Mouse (Mus musculus) layer of hippocampus, postnatal 25 days (tissue): Measurements from ENCODE around the gene Lca5l. TPM values are rescaled to one million over a fixed set of nuclear protein-coding genes. Genes with fewer than 3 reads are reported as not detected.
"Not testable (repeated sequence)": the region's sequence is repeated elsewhere in the genome, so short reads cannot be mapped to it uniquely, and the experiment has no call there.

ENCODE experiments used
- DNase-seq, 2 experiments: peaks; one replicate each; pipeline ENCODE4 v3.0.0; 2022; ENCODE audit warnings: mixed read lengths in 2 of 2, low spot score in 1 of 2; ENCODE audit errors: extremely low spot score in 1 of 2
- total RNA-seq, 2 experiments: library from RNA; stranded (reverse); gene quantifications; 2 replicates each; pipeline ENCODE4 v1.2.3; 2021

Lca5l gene
- total RNA-seq, 2 experiments from 2014 or later = 1.5 to 2.3 TPM

DNA sequence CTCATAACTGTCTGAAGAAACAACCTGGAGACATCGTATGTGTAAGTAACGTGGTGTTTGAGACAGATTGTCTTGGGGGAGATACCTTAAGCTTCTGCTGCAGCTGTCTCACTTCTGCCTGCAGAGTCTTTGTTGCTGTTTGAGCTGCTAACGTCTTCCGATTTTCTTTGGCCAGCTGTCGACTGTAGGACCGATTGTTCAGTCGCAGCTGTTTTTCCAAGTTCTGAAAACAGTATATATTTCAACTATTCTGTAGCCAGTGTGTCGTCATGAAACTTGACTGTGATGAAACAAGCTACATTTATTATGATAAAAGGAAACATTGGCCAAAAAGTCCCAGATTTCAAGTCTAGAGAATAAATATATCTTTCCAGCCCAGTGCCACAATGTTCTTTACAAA lies 18.4 kb downstream of the Lca5l start:
- no peak for DNase-seq

DNA sequence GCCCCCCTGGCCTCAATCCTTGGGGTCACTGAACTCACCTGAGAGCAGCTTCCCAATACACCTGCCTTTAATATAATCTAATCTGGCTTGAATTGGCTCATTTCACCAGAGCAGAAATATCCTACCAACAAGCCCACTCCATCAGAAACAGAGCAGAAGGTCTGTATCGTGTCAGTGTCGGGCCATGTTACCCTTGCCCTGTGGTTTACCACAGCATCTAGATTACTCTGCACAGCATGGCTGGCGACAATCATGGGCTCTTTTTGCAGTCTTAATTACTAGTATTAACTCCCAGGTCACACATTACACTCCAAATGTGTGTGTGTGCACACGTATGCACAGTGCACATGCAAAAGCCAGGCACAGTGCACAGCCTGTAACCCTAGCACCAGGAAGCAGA lies 23.2 kb downstream of the Lca5l start:
- no peak for DNase-seq

DNA sequence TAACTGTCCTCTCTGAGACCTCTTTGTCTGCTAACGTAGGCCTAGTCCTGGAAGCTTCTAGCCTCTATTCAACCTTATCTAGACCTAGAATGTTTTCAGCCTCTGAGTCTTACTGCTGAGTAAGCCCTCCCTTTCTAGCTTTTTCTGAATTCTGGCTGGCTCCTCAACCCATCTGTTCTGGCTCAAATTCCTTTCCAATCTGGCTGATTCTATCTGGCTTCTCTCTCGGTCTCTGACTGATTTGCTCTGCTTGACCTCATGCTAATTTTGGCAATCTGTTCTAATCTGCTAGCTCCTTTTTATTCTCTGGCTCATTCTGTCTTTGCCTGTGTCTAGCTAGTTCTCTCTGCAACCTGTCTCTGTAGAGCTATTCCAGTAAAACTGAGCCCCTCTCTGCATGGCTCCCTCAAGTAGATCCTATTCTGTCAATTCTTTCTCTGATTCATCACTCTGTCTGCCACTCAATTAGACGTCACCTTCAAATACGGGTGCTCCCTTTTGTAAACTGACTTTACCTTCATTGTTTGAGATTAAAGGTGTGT lies 26.3 kb downstream of the Lca5l start:
- DNase-seq = no peak

DNA sequence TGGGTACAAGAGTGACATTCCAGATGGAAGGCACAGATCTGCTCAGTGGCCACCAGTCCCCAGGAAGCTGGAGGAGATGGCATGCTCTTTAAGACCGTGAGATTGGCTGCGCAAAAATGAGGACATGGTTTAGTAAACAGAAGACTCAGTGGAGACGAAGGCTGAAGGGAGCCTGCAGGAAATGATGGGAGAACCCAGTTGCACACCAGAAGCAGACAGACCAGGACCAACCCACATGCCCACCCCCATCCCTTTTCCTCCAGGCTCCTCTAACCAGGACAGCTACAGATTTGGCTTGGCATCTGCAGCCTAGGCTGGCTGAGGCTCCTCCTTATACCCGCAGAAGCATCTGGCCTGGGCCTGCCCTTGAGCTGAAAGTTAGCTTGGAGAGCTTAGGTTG lies 30.7 kb downstream of the Lca5l start:
- no peak for DNase-seq

DNA sequence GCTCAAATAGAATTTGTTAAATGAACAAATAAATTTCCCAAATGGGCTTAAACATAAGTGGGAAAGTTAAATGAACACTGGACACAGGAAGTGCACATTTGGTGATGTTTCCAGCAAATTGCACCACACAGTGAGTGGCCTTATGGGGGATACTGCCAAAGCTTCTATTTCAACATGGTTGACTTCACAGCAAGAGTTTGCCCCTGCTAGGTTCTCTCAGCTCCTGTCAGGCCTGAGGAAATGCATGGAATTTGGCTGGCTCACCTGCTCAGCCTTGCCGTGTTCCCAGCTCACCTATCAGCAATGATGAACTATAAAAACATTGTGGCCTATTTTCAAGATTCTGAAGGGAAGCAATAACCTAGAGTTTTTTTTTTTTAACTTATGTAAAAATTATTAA lies 31.1 kb downstream of the Lca5l start:
- DNase-seq = no peak

DNA sequence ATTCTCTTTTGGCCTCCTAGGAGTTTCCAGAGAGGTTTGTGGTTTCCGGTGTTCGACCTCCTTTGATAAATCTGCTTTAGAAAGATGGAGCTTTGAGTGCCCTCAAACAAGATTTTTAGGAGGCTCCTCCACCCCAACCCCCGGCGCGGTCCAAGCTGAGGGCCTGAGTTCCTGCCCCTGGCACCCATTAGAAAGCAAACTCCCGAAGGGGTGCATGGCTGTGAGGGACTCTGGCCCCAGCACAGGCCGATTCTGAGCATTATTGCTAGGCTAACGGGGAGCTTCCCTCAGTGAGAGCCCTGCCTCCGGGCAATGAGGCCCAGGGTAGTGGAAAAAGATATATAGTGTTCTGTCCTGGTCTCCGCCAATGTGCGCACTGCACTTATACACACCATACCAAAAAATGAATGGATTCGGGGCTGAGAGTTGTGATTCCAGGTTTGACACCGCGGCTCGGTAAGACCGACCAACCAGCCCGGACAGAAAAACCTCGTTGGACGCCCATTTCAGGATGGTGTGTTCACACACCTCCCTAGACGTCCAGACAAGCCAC lies 32.2 kb downstream of the Lca5l start:
- DNase-seq = no peak

DNA sequence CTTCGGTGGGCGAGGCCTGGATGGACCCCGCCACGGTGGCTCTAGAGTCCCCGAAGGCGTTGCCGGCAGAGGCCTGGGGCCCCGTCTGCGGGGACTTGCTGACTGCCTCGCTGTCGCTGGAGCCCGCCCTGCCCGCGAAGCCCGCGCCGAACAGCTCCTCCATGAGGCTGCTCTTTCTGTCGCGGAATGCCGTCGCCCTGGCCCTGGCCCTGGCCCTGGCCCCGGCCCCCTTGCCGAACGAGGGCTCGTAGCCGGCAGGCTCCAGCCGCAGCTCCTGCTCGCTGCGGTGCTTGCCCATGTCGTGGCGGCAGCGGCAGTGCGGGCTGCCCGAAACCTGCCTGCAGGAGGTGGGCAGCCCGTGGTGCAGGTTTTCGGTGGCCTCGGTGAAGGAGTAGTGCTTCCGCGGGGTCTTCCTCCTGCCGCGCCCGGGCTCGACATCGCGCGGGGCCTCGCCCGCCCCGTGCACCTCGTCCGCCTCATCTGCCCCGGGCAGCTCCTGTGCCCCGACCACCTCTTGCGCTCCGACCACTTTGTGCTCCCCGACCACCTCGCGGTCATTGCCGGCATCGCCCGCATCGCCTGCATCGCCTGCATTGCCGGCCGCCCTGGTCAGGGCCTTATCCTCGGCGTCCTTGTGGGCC lies 32.9 kb downstream of the Lca5l start:
- DNase-seq = peak; percentile 37 to 57

DNA sequence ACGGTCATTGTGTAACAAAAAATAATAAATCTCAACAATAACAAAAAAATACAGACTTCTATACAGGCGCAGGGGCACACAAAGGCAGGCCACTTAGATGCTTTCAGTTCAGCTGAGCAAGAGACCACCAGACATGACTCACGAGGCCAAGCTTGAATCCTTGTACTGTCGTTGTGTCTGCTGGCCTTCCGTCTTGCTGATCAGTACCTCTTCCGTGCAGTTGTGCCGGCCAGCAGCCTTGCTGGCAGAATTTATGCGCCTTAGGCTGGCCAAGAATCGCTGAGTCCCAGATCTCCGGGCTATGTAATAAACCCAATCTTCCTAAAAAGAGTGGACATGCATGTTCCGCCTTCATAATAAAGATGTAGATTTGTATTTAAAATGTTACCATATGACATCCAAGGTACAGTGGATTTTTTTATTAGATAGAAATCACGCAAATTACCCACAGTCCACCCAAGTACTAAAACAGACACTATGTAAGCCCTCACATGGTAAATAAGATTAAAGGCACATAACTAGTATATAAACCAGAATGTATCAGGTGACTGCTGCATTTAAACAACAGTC lies 33.5 kb downstream of the Lca5l start:
- DNase-seq = no peak

DNA sequence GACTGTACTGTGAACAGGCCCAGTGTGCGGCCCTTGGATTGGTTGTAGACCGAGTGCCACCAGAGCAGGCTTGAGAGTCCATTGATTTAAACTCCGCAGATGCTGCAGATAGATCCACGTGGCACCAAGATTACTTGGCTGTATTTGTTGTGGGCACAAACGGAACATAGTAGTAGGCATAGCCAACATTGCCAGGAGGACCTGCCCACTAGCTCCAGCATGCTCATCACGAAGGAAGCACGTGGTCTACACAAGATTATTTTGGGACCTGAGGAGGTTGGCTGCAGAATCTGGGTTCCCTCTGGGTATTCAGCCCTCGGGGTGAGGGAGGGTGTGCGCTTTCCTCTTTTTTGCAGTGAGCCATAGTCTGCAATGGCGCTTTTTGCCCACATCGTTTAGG lies 34.9 kb downstream of the Lca5l start:
- no peak for DNase-seq

DNA sequence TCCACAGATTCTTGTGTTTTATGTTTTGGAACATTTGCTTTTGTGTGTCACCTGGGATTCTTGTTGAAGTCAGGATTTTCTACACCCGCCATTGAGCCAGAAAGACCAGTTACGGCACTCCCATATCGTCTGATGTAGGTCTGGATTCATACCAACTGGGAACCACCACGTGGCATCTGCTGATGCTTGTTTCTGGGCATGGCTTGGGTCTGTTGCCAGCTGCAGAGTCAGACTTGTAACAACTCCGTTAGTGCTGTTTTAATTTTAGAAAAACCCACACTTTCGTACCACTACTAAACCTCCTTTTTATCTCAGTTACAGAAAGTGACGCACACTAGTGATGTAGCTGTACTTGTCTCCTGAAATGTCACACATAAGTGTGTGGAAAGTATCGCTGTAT lies 36.1 kb downstream of the Lca5l start:
- peak in 1 of 2 experiments; percentile 40 for DNase-seq

DNA sequence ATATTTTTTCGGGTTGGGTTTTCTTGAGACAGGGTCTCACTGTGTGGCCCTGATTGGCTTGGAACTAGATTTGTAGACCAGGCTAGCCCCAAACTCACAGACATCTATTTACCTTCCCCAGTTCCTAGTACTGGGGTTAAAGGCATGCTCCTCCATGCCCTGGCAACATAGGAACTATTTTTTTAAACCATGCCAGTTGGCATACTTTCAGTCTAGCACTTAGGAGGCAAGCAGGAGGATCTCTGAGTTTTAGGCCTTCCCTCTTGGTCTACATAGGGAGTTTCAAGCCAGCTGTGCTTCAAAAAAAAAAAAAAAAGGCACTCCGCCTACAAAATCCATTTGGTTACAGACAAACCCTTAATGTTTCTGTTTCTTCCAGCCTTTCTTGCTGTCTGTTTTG lies 37.6 kb downstream of the Lca5l start:
- DNase-seq = no peak

DNA sequence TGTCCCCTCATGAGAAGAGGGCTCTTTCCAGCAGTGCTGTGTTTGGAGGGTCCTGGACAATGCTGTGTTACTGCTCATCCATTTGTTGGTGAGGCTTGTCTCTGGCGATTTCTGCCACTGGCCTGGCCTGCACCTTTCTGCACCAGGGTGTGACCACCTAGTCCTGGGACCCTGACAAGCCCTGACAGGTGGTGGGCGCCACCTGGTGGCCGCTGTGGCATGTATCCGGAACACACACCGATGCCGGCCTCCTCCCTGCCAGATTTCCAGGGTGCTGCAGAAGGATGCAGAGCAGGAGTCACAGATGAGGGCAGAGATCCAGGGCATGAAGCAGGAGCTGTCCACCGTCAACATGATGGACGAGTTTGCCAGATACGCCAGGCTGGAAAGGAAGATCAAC lies 40.5 kb downstream of the Lca5l start:
- DNase-seq = peak; percentile 42 to 78

DNA sequence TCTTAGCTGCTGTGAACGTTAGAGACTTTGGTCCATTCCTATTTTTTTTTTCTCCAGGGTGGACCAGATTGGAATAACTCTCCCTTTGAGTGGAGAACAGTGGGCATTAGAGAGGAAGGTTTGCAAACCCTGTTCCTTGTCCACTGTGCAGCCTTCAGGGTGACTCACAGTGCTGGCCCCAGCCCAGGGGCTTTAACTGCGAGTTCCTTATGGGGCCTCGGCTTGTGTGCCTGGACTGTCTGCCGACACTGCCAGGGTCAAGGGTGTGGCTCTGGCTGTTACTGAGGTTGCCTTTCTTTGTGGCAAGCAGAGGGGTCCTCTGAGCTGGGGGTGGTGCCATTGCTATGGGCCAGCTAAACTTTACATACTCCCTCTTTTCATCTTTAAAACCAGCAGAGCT lies 41.1 kb downstream of the Lca5l start:
- no peak for DNase-seq

DNA sequence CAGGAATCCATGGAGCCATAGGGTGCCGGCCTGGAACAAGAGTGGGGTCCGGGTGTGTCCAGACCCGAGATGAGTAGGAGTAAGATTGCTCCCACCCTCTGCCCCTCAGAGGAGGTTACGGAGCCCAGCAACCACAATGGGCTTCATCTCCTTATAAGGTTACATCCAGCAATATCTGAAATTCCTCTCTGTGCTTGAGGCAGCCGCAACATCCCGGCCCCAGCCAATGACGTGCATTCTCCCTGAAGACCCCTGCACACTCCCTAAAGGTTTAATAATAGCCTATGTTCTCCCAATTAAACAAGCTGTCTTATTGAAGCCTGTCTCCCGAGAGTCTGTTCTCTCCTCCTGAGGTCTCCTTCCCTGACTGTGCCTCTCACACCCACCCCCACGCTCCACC lies 42.8 kb downstream of the Lca5l start:
- DNase-seq = no peak

DNA sequence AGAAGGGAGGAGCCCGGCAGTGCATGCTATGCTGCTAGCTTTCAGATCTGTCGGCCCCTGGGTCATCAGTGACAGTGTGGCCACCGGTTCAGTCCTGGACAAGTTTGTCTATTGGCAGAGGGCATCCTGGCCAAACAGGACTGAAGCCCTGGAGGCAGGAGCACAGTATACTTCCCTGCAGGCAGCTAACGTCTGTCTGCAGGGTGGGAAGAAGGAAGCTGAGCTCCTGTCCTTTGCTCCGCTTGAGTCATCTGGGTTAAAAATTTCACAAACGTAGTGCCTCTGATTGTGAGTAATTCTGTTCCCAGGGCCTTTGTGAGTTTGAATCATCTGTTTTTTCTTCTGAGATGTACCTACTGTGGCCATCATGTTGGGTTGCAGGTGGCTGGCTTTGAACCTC lies 43.2 kb downstream of the Lca5l start:
- no peak for DNase-seq

DNA sequence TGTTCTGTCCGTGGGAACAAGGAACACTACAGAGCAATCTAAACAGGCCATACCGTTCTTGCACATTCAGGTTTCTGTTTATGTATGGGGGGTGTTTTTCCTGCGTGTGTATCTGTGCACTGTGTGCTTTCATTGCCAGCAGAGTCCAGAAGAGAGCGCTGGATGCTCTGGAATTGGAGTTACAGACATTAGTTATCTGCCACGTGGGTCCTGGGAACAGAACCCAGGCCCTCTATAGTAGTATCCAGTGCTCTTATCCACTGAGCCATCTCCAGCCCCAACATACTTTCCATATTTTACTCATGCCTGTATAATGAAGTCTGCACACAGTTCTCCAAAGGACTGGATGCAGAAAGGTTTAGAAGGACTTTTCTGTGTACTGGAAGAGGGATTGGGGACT lies 46.3 kb downstream of the Lca5l start:
- DNase-seq = no peak

DNA sequence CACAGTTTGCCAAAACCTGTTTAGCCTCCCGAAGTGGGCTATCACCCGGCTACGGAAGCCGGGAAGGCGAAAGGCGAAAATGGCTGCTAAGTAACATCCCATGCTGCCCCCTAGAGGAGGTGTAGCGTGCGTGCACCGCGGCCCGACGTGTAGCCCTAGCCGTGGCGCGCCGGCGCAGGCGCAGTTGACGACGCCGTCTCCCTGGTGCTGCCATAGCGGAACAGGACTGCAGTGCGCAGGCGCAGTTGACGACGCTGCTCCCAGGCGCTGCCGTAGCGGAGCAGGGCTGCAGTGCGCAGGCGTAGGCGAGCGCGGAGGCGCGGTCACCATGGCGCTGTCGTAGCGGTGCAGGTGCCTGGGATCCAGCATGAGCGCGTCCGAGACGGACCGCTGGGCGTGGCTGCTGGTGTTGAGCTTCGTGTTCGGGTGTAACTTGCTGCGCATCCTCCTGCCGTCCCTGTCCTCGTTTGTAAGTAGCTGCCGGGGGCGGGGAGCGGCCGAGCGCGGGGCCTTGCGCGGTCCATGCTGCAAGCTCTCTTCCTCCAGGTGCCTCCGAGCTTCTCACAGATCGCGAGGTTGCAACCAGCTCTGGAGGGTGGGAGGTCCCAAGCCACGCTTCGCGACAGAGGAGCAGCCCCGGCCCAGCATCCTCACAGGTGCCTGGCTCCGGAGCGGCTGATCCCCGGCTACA lies 46.8 kb downstream of the Lca5l start, which contains the start of gene Wrb:
Wrb (plus strand) TSS at position 298 of the 691 bp plus-strand sequence.
- DNase-seq = peak; percentile 100

DNA sequence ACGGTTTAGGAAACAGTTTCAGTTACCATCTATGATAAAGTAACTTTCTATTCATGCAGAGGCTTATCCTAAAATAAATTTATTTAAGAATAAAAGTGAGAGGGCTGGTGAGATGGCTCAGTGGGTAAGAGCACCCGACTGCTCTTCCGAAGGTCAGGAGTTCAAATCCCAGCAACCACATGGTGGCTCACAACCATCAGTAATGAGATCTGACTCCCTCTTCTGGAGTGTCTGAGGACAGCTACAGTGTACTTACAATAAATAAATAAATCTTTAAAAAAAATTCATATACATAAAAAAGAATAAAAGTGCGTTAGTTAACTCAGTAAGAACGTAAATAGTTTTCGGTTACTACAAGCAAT lies 47.3 kb downstream of the Lca5l start:
- not testable (repeated sequence) for DNase-seq

DNA sequence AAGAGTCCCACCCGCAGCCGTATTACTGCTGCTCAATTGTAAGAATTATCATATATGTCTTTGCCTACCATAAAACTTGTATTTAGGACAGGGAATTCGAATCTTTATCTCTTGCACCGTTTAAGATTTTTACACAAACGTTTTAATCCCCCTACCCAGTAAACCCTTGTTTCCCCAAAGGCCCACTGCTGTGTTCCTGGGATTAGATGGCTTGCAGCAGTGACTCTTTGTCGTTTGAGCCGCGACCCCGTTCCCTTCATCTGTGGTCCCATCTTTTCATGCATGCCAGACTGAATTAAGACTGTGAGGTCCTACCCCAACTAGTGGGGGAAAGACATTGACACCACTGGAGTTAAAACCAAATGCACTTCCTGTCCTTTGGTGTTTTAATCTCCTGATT lies 63.6 kb downstream of the Lca5l start:
- no peak for DNase-seq

DNA sequence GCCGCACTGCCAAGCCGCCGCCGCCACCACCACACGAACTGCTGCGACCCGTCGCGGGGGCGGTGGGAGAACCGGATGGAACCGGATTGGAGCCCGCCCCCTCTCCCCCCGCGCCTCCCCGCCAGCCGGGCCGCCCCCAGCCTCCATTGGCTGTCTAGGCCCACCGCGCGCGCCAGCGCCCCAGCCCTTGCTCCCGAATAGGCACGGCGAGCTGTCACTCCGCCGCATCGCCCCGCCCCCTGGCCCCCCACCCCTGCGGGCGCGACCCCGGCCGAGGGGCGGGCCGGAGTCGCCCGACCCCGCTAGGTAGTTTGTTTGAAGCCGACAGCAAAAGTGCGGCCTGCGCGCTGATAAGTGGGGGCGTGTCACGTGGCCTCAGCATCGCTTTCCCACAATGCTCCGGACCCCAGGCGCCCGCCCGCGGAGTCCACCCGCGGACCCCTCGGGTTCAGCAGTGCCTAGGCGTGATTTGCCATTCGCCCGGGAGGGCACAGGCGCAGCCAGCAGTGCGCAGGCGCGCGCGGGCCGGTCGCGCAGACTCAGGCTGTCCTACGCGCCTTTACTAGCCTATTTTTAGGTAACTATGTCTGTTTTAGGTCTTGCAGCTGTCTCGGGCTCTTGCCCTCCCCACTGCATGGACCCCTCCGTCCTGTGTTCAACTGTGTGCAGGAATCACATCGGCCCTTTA lies 64.3 kb downstream of the Lca5l start, which contains the start of gene Hmgn1:
Hmgn1 (minus strand) TSS at position 73 of the 688 bp plus-strand sequence.
- peak; percentile 83 to 88 for DNase-seq

DNA sequence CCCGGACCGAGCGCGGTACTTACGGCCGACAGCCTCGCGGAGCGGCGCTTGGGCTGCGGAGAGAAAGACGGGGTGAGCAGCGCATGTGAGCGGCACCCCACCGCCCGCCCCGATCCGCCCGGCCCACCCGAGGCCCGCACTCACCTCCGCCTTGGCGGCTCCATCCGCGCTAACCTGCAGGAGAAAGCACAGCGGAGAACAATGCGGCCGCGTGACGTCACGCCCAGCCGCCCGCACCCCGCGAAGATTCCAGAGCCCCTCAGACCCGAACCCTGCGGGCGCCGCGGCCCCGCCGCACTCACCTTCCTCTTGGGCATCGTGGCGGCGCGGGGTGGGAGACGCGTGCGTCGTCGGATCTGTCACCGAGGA lies 64.8 kb downstream of the Lca5l start:
- DNase-seq = no peak
